Mouse (Mus musculus): ENCODE measurements at regions not wholly inside any gene's neighbourhood (a gene's known extent, or its start where the extent isn't known, plus 50 kb on each side); places are given as distances from the start of the nearest gene placed in this dataset.

- TF ChIP-seq CTCF (IDR thresholded peaks at IDR 0.05; ENCODE audit: extremely low read depth, insufficient read depth, low read length) (no peak), POLR2A (IDR thresholded peaks at IDR 0.05; ENCODE audit: extremely low read depth, insufficient read depth, low read length) (no peak)
Measured at GRCm38 (mm10) chr1:168660956-168661355, 228.9 kb upstream of the Pbx1 start.
